Comparison of ENCODE assay signal across 8 mouse cellular contexts in the genomic region with DNA sequence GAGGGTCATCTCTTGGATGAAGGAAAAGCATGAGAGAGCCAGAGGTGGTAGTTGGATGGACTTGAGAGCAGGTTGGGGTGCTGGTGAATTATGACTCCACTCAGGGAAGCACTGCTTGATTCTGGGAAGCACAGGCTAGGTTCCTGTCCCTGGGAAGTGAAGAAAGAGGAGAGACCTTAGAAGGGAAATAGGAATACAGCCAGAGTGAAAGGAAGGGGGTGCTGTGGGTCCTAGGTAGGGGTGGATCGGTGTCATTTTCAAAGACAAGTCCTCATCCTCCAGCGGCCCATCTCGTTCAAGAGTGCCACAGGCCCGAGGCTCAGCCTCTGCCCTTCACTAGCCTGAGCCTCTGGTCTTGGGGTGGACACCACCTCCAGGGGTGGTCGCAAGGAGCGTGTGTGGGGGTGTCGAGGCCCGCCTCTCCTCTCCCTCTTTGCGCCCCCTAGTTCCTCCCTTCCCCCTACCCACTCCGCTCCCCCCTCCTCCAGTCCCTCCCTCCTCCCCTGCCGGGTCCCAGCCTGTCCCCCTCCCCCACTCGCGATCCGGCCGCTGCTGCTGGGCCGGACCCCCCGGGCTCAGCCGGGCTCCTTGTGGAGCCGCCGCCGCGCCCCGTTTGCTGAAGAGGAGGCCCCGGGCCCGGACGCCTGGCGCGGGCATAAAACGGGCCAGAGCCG. TPM values are rescaled to one million over a fixed set of nuclear protein-coding genes. Genes with fewer than 3 reads are reported as not detected.
DNase-seq lines count a peak whose midpoint lies in the region; ATAC-seq and TF ChIP-seq lines count a peak whose summit lies in the region.

No protein-coding gene starts in this region.

- no peak for TF ChIP-seq CTCF in small intestine, adult 2 months (IDR thresholded peaks at IDR 0.05; ENCODE audit: extremely low read depth, insufficient read length, insufficient replicate concordance, low read depth, low read length)

- peak overlapping the region; percentile 97 for H3K4me2 ChIP-seq in embryonic facial prominence, embryonic 12.5 days (replicated peaks)
- peak overlapping the region; percentile 96 for H3K4me2 ChIP-seq in limb, embryonic 13.5 days (replicated peaks)

- under 1% methylated on average over 27 of the region's 30 CpGs for WGBS in embryonic facial prominence, embryonic 12.5 days
- WGBS in limb, embryonic 13.5 days = under 1% methylated on average over 27 of the region's 30 CpGs
- 11% methylated on average over 29 of the region's 30 CpGs for WGBS in small intestine, adult 2 months

- peak overlapping the region; percentile 66 for H3K27ac ChIP-seq in embryonic facial prominence, embryonic 12.5 days
- peak overlapping the region; percentile 80 for H3K27ac ChIP-seq in limb, embryonic 13.5 days
- no peak overlapping the region for H3K27ac ChIP-seq in small intestine, adult 2 months (ENCODE audit: insufficient read depth, low read depth, low read length)

- peak overlapping the region; percentile 80 for H3K9ac ChIP-seq in embryonic facial prominence, embryonic 12.5 days
- H3K9ac ChIP-seq in limb, embryonic 13.5 days = peak overlapping the region; percentile 81

- H3K4me3 ChIP-seq in embryonic facial prominence, embryonic 12.5 days = peak overlapping the region; percentile 64
- peak overlapping the region; percentile 71 for H3K4me3 ChIP-seq in limb, embryonic 13.5 days
- peak overlapping the region; percentile 68 for H3K4me3 ChIP-seq in small intestine, adult 2 months (ENCODE audit: low read depth, low read length)

- no peaks in the 10 kb centered on the region for H3K36me3 ChIP-seq in embryonic facial prominence, embryonic 12.5 days
- H3K36me3 ChIP-seq in limb, embryonic 13.5 days = peaks cover 9% of the 10 kb centered on the region
- H3K36me3 ChIP-seq in small intestine, adult 2 months (ENCODE audit: control insufficient read depth, insufficient read depth, low read length) = no peaks in the 10 kb centered on the region

- peaks cover 25% of the 10 kb centered on the region for H3K27me3 ChIP-seq in embryonic facial prominence, embryonic 12.5 days
- H3K27me3 ChIP-seq in limb, embryonic 13.5 days = peaks cover 40% of the 10 kb centered on the region
- H3K27me3 ChIP-seq in small intestine, adult 2 months (ENCODE audit: control insufficient read depth, insufficient read depth, low read length) = peaks cover 20% of the 10 kb centered on the region

- peaks cover 8% of the 10 kb centered on the region; the same call in 1 of the 2 replicates for H3K4me1 ChIP-seq in embryonic facial prominence, embryonic 12.5 days
- peaks cover 29% of the 10 kb centered on the region for H3K4me1 ChIP-seq in limb, embryonic 13.5 days
- H3K4me1 ChIP-seq in small intestine, adult 2 months (ENCODE audit: control insufficient read depth, insufficient read depth, insufficient read length, low read length) = peaks cover 13% of the 10 kb centered on the region

- DNase-seq in kidney, adult 18-20 months = peak; percentile 13
- DNase-seq in kidney, postnatal 10 days = no peak
- peak; percentile 53 for DNase-seq in NIH3T3 (ENCODE audit: low read depth)
- no peak for DNase-seq in spleen, adult 18-20 months
- DNase-seq in Muller cell, postnatal 12 days (ENCODE audit: inconsistent ontology term) = no peak

- H3K9me3 ChIP-seq in embryonic facial prominence, embryonic 12.5 days = no peaks in the 10 kb centered on the region
- no peaks in the 10 kb centered on the region for H3K9me3 ChIP-seq in limb, embryonic 13.5 days

- no peak for TF ChIP-seq POLR2A in small intestine, adult 2 months (IDR thresholded peaks at IDR 0.05; ENCODE audit: low read depth, low read length)

- no peak for ATAC-seq in embryonic facial prominence, embryonic 12.5 days (ENCODE audit: insufficient number of reproducible peaks, insufficient read depth, low FRiP score, low TSS enrichment)
- peak; percentile 57 for ATAC-seq in limb, embryonic 13.5 days (ENCODE audit: low FRiP score, low read depth)

RNA-seq across cellular contexts. Expression of gene Chrd, which starts 0.5 kb away (rescaled TPM):
- 4.7 and 5.9 TPM in 2 replicates for polyA plus RNA-seq in embryonic facial prominence, embryonic 12.5 days (2016; fragmentation: Nextera tagmentation; extraction: Ambion mirVana)
- polyA plus RNA-seq in limb, embryonic 13.5 days (2015; fragmentation: Nextera tagmentation; extraction: Ambion mirVana) = 9.1 and 9.3 TPM in 2 replicates
- polyA plus RNA-seq in small intestine, adult 2 months (2012; rRNA removed) = 2.2 and 3.3 TPM in 2 replicates

RNA-seq across cellular contexts. Expression of gene Thpo, which starts 1.9 kb away (rescaled TPM):
- polyA plus RNA-seq in embryonic facial prominence, embryonic 12.5 days (2016; fragmentation: Nextera tagmentation; extraction: Ambion mirVana) = 0.96 and 1.2 TPM in 2 replicates
- 0.66 and 0.74 TPM in 2 replicates for polyA plus RNA-seq in limb, embryonic 13.5 days (2015; fragmentation: Nextera tagmentation; extraction: Ambion mirVana)
- 2.0 and 4.0 TPM in 2 replicates for polyA plus RNA-seq in small intestine, adult 2 months (2012; rRNA removed)

RNA-seq across cellular contexts. Expression of gene Clcn2, which starts 14.8 kb away (rescaled TPM):
- 28.8 and 31.6 TPM in 2 replicates for polyA plus RNA-seq in embryonic facial prominence, embryonic 12.5 days (2016; fragmentation: Nextera tagmentation; extraction: Ambion mirVana)
- 23.3 and 23.5 TPM in 2 replicates for polyA plus RNA-seq in limb, embryonic 13.5 days (2015; fragmentation: Nextera tagmentation; extraction: Ambion mirVana)
- polyA plus RNA-seq in small intestine, adult 2 months (2012; rRNA removed) = 102 and 218 TPM in 2 replicates

RNA-seq across cellular contexts. Expression of gene Polr2h, which starts 14.9 kb away (rescaled TPM):
- 110 and 118 TPM in 2 replicates for polyA plus RNA-seq in embryonic facial prominence, embryonic 12.5 days (2016; fragmentation: Nextera tagmentation; extraction: Ambion mirVana)
- polyA plus RNA-seq in limb, embryonic 13.5 days (2015; fragmentation: Nextera tagmentation; extraction: Ambion mirVana) = 117 and 118 TPM in 2 replicates
- polyA plus RNA-seq in small intestine, adult 2 months (2012; rRNA removed) = 4.3 and 10.6 TPM in 2 replicates

RNA-seq across cellular contexts. Expression of gene Fam131a, which starts 39.3 kb away (rescaled TPM):
- 7.2 and 7.7 TPM in 2 replicates for polyA plus RNA-seq in embryonic facial prominence, embryonic 12.5 days (2016; fragmentation: Nextera tagmentation; extraction: Ambion mirVana)
- 8.5 and 10.4 TPM in 2 replicates for polyA plus RNA-seq in limb, embryonic 13.5 days (2015; fragmentation: Nextera tagmentation; extraction: Ambion mirVana)
- polyA plus RNA-seq in small intestine, adult 2 months (2012; rRNA removed) = 2.5 and 3.9 TPM in 2 replicates

Comparison
In these comparisons a context has a peak if more than half of its experiments do, and no peak if none do; other contexts are left out.
1. DNase-seq: peak in kidney, adult 18-20 months (single experiment) and NIH3T3 (single experiment); none in kidney, postnatal 10 days (single experiment), spleen, adult 18-20 months (0 of 2) and Muller cell, postnatal 12 days (single experiment).
2. Peak in every context shown above with its lines, with median percentiles within 50 percentile points of each other: H3K4me3 ChIP-seq.